Mouse (Mus musculus) C2C12 (cell line): Measurements from ENCODE around the gene Acot7.

Source experiments
- CEBPB ChIP-seq: IDR thresholded peaks from one replicate; pipeline ENCODE4 v1.6.1; 2011; ENCODE audit warnings: low read depth, mild to moderate bottlenecking, control low read depth, moderate library complexity
- CTCF ChIP-seq: IDR thresholded peaks from one replicate; pipeline ENCODE4 v1.5.1; 2011; ENCODE audit not compliant: control insufficient read depth, insufficient read depth, insufficient read length
- FOSL1 ChIP-seq: IDR thresholded peaks from one replicate; pipeline ENCODE4 v1.8.0; 2011; ENCODE audit warnings: mild to moderate bottlenecking, low read length; ENCODE audit not compliant: poor library complexity, insufficient read depth, severe bottlenecking
- MAX ChIP-seq: IDR thresholded peaks from one replicate; pipeline ENCODE4 v1.6.1; 2011; ENCODE audit warnings: mild to moderate bottlenecking, control low read depth
- MYOD1 ChIP-seq: IDR thresholded peaks from one replicate; pipeline ENCODE4 v1.6.1; 2011; ENCODE audit warnings: low read depth; ENCODE audit not compliant: control insufficient read depth, insufficient read length
- MYOG ChIP-seq: IDR thresholded peaks from one replicate; pipeline ENCODE4 v1.6.1; 2011; ENCODE audit not compliant: control insufficient read depth, insufficient read length; ENCODE audit errors: extremely low read depth
- USF1 ChIP-seq: IDR thresholded peaks from one replicate; pipeline ENCODE4 v1.6.1; 2011; ENCODE audit warnings: low read depth, mild to moderate bottlenecking, control low read depth, moderate library complexity

- TF ChIP-seq CTCF, result no peak
- no peak for TF ChIP-seq MAX
- no peak for TF ChIP-seq USF1
- no peak for TF ChIP-seq MYOD1
- TF ChIP-seq FOSL1, result no peak
- no peak for TF ChIP-seq CEBPB
- no peak for TF ChIP-seq MYOG
Observed at GRCm38 (mm10) chr4:152312186-152312585, 134.3 kb downstream of the Acot7 start.
